Mouse (Mus musculus) kidney, embryonic 16.5 days (tissue): ENCODE data around the gene Olfml2a. TPM values are rescaled to one million over a fixed set of nuclear protein-coding genes. Genes with fewer than 3 reads are reported as not detected.

Source experiments
- ATAC-seq: fragments of 200-750 bp; cut with Nextera tagmentation; 2 replicates; pipeline ENCODE4 v1.8.0; 2017; ENCODE audit warnings: moderate TSS enrichment; ENCODE audit not compliant: low FRiP score, low TSS enrichment
- H3K27ac ChIP-seq: fragments of 300-500 bp; sonication (generic); 2 replicates; pipeline ENCODE4 v1.5.1; 2014; ENCODE audit warnings: low read length
- H3K27me3 ChIP-seq: fragments of 300-500 bp; sonication (generic); 2 replicates; pipeline ENCODE4 v1.6.1; 2014; ENCODE audit warnings: low read length, control low read depth, mixed read lengths; ENCODE audit not compliant: insufficient read depth
- H3K36me3 ChIP-seq: fragments of 300-500 bp; sonication (generic); 2 replicates; pipeline ENCODE4 v1.6.1; 2014; ENCODE audit warnings: low read length, control low read depth, mixed read lengths; ENCODE audit not compliant: insufficient read depth
- H3K4me1 ChIP-seq: fragments of 300-500 bp; sonication (generic); 2 replicates; pipeline ENCODE4 v1.6.1; 2014; ENCODE audit warnings: low read length, control low read depth, mixed read lengths; ENCODE audit not compliant: insufficient read depth
- H3K4me2 ChIP-seq: fragments of 300-500 bp; sonication (generic); replicated peaks from 2 replicates; pipeline ENCODE4 v1.6.1; 2014; ENCODE audit warnings: low read depth, low read length
- H3K4me3 ChIP-seq: fragments of 300-500 bp; sonication (generic); 2 replicates; pipeline ENCODE4 v1.5.1; 2014; ENCODE audit warnings: mild to moderate bottlenecking, low read length
- H3K9ac ChIP-seq: fragments of 300-500 bp; sonication (generic); replicated peaks from 2 replicates; pipeline ENCODE4 v1.6.1; 2014; ENCODE audit warnings: low read length
- H3K9me3 ChIP-seq: fragments of 300-500 bp; sonication (generic); 2 replicates; pipeline ENCODE4 v1.6.1; 2016; ENCODE audit warnings: low read length, control low read depth
- WGBS: fragments of 180-500 bp; shearing (Covaris S2); extraction: QIAGEN DNeasy Blood & Tissue Kit; methylation state at CpG from one replicate; pipeline ENCODE4 v1.1.7; 2014; 5-methylcytosine and 5-hydroxymethylcytosine counted together
- polyA plus RNA-seq: library from polyadenylated mRNA; unstranded; fragments of >200 nt; fragmentation: Nextera tagmentation; extraction: Ambion mirVana; gene quantifications from 2 replicates; pipeline ENCODE4 v1.2.1, GENCODE M21; 2015

Olfml2a gene
- polyA plus RNA-seq, 1 experiment from 2014 or later, result 5.0 TPM

DNA sequence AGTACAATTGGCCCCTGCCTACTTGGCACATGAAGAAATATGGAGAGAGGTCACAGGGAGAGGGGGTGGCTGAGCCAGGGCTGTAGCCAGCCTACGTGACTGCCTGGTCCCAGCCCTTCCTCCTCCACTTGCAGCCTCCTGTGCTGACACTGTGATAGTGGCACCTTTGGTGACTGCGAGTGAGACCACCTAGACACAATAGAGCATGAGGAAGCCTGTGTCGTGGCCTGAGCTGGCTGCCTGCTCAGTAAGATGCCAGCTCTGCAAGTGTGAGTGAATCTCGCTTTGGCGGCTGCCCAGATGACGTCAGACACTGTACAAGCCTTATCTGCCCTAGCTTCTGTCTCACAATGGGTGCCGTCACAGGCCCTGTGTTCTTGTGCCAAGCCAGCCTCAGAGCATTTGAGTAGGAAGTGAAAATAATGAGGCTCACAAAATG is 18.5 kb downstream of the Olfml2a start:
- Histone ChIP-seq H3K36me3 (no peaks in the 10 kb centered on the region), H3K4me2 (no peak overlapping the region), H3K27ac (no peak overlapping the region; the same call in 1 of the 2 replicates), H3K4me3 (no peak overlapping the region), H3K27me3 (no peaks in the 10 kb centered on the region), H3K4me1 (no peaks in the 10 kb centered on the region), H3K9me3 (no peaks in the 10 kb centered on the region), H3K9ac (no peak overlapping the region)
- 73% methylated on average over 7 of the region's 7 CpGs for WGBS
- peak; percentile 69 for ATAC-seq

DNA sequence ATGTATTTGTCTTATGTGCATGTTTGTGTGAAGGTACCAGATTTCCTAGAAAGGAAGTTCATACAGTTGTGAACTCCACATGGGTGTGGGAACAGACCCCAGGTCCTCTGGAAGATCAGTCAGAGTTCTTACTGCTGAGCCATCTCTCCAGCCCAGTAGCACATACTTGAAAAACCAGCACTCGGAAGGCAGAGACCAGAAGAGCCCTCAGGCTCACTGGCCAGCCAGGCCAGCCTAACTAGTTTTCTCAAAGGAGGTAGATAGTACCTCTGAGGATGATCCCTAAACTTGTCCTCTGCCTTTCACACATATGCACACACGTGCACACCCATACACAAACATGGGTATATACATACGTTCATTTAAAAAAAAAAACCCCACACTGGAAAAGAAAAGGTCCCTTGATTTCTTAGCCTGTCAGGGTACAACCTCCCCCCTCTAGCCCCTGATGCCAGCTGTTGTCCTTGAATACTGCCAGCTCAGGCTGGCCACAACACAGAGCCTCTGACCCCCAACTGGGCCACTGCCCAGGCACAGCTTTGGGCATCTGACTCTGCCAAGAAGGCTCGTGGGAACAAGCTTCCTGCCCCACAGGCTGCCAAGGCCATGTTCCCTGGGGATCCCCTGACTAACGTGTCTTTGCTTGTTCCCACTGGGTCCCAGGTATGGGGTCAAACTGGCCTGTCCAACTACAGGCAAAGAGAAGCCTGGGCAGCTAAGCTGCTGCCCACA is 21.5 kb downstream of the Olfml2a start:
- no peak for ATAC-seq
- Histone ChIP-seq H3K4me2 (no peak overlapping the region), H3K27me3 (no peaks in the 10 kb centered on the region), H3K4me1 (no peaks in the 10 kb centered on the region), H3K36me3 (no peaks in the 10 kb centered on the region), H3K9ac (no peak overlapping the region), H3K27ac (no peak overlapping the region), H3K9me3 (no peaks in the 10 kb centered on the region), H3K4me3 (no peak overlapping the region)
- WGBS, result 76% methylated on average over 5 of the region's 5 CpGs

DNA sequence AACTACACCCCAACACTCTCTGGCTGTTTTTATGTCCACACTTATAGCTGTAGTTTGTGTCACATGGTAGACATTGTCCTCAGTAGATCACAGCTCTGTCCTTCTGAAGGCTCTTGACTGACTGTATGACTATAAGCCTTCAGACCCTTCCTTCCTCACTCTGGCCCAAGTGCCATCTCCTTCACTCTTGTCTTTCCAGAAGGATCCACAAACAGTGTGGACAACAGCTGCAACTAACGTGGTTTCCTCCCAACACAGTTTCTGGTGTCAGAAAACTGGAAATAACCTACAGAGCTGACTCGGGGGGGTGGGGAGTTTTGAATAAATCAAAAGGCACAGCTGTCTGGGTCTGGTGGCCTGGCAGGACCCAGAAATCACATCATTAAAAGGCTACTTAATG is 24.3 kb downstream of the Olfml2a start:
- Histone ChIP-seq H3K9me3 (no peaks in the 10 kb centered on the region), H3K27ac (no peak overlapping the region), H3K36me3 (no peaks in the 10 kb centered on the region), H3K27me3 (no peaks in the 10 kb centered on the region), H3K9ac (no peak overlapping the region), H3K4me3 (no peak overlapping the region), H3K4me1 (no peaks in the 10 kb centered on the region), H3K4me2 (no peak overlapping the region)
- WGBS, result 30% methylated on average over 2 of the region's 2 CpGs
- no peak for ATAC-seq

DNA sequence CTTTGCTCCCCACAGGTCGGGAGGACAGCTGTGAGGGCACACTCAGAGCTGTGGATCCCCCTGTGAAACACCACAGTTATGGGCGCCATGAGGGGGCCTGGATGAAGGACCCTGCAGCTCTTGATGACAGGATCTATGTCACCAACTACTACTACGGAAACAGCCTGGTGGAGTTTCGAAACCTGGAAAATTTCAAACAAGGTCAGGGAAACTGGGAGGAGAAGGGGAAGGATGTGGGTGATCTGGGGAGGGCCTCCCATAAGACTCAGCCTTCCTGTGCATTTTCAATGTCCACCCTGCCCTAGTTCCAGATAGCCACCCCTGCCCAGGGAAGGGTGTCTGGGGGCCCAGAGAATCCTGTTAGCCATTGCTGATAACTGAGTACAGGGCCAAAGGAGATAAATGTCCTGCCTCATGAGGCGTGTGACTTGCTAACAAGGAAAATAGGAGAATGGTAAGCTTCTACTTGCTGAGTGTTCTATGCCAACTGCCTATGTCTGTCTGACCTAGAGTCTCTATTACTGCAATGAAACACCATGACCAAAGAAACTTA is 26.0 kb downstream of the Olfml2a start:
- no peak overlapping the region for H3K9ac ChIP-seq
- no peak overlapping the region for H3K27ac ChIP-seq
- no peaks in the 10 kb centered on the region for H3K9me3 ChIP-seq
- no peaks in the 10 kb centered on the region for H3K4me1 ChIP-seq
- ATAC-seq, result no peak
- H3K27me3 ChIP-seq, result no peaks in the 10 kb centered on the region
- no peak overlapping the region for H3K4me3 ChIP-seq
- H3K4me2 ChIP-seq, result no peak overlapping the region
- 84% methylated on average over 5 of the region's 5 CpGs for WGBS
- H3K36me3 ChIP-seq, result no peaks in the 10 kb centered on the region

DNA sequence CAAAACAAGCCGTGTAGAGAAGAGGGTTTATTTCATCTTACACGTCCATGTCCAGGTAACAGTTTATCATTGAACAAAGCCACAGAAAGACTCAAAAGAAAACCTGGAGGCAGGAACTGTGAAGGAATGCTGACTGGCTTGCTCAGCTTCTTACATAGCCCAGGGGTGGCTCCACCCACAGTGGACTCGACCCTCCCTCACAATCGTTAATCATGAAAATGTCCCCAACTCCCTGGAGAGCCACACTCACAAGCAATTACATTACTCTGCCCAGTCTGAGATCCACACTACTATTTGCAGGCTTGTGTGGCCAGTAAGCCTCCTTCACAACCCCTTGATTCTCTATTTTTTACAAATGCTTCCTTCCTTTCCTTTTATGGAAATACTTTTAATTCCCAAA is 32.4 kb downstream of the Olfml2a start:
- Histone ChIP-seq H3K36me3 (no peaks in the 10 kb centered on the region), H3K4me3 (no peak overlapping the region), H3K27ac (no peak overlapping the region), H3K4me1 (peaks cover 4% of the 10 kb centered on the region; the same call in 1 of the 2 replicates), H3K9me3 (no peaks in the 10 kb centered on the region), H3K9ac (no peak overlapping the region), H3K4me2 (no peak overlapping the region), H3K27me3 (no peaks in the 10 kb centered on the region)
- 6% methylated on average over 4 of the region's 4 CpGs for WGBS
- peak; percentile 90 for ATAC-seq

DNA sequence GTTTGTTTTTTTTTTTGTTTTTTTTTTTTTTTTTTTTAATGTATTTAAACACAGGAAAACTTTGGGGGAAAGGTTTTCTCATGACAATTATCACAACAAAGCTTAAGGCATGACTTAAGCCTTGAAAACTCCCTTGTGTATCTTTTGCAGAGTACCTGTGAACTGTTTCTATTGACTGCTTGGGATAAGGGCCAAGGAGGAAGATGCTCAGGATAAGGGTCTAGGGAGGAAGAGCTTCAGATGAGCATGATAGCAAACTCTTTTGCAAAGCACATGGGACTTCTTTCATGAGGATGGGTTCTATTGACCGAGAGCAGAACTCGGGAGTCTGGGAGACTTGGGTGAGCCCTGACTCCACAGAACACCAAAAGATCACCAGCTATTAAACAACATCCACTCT is 37.9 kb downstream of the Olfml2a start:
- H3K9me3 ChIP-seq, result no peaks in the 10 kb centered on the region
- ATAC-seq, result no peak
- 94% methylated on average over 2 of the region's 2 CpGs for WGBS

DNA sequence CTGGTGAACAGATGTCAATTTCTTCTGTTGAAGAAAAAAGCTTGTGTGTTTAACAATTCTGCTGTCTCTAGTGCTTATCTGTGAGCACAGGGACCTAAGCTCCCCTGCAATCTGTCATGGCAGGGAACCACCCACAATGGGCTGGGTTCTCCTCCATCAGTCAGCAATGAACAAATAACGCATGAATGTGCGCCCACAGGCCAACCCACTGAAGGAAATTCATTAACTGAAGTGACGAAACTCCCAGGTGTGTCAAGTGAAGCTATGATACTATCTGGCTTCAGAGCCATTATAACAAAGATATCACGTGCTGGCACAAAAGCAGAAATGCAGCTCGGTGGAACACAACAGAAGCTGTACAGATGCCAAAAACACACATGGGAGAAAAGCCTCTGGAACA is 38.3 kb downstream of the Olfml2a start:
- 83% methylated on average over 5 of the region's 5 CpGs for WGBS
- Histone ChIP-seq H3K9ac (no peak overlapping the region), H3K27ac (no peak overlapping the region), H3K4me1 (no peaks in the 10 kb centered on the region), H3K36me3 (no peaks in the 10 kb centered on the region), H3K9me3 (no peaks in the 10 kb centered on the region), H3K4me2 (no peak overlapping the region), H3K27me3 (no peaks in the 10 kb centered on the region), H3K4me3 (no peak overlapping the region)
- ATAC-seq, result no peak

More for the DNA sequence above, 37.9 kb downstream of the Olfml2a start:
- Histone ChIP-seq H3K36me3 (no peaks in the 10 kb centered on the region), H3K4me1 (no peaks in the 10 kb centered on the region), H3K27ac (no peak overlapping the region), H3K9ac (no peak overlapping the region), H3K4me3 (no peak overlapping the region), H3K4me2 (no peak overlapping the region), H3K27me3 (no peaks in the 10 kb centered on the region)

DNA sequence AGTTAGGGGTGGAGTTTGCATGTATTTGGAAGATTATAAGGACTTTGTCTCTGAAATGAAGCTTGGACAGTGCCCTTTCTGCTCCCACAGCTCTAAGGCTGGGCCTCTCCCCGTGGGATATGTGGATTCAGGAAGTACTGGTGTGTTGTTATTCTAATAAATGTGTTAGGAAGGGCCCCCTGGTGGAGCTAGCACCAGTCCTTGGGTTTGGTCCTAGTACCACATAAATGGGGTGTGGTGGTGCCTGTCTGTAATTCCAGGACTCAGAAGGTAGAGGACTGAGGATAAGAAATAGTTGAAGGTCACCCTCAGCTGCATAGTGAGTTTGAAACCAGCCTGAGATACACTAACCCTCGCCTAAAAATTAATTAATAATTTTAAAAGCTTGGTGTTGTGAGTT is 41.4 kb downstream of the Olfml2a start:
- Histone ChIP-seq H3K27ac (no peak overlapping the region), H3K27me3 (no peaks in the 10 kb centered on the region), H3K4me2 (no peak overlapping the region), H3K36me3 (no peaks in the 10 kb centered on the region), H3K4me3 (no peak overlapping the region), H3K9ac (no peak overlapping the region), H3K4me1 (no peaks in the 10 kb centered on the region), H3K9me3 (no peaks in the 10 kb centered on the region)
- ATAC-seq, result no peak
- WGBS, result 33% methylated on average over 2 of the region's 2 CpGs

DNA sequence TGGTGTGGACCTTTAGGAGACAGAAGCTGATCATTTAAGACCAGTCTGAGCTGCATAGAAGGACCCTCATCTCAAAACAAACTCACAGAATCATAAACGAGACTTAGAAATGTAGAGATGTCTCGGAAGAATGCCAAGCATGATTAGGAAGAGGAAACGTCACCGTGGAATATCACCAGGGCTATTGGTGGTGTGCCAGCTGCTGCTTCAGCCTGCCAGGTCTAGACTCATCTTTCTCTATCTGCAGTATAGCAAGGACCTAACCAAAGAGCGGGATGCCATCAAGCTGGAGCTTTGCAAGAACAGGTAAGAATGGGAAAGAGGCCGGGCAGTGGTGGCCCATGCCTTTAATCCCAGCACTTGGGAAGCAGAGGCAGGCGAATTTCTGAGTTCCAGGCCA is 41.9 kb downstream of the Olfml2a start:
- Histone ChIP-seq H3K36me3 (no peaks in the 10 kb centered on the region), H3K27ac (no peak overlapping the region), H3K4me2 (no peak overlapping the region), H3K4me3 (no peak overlapping the region), H3K9me3 (no peaks in the 10 kb centered on the region), H3K4me1 (no peaks in the 10 kb centered on the region), H3K9ac (no peak overlapping the region), H3K27me3 (no peaks in the 10 kb centered on the region)
- 73% methylated on average over 7 of the region's 7 CpGs for WGBS
- ATAC-seq, result no peak

DNA sequence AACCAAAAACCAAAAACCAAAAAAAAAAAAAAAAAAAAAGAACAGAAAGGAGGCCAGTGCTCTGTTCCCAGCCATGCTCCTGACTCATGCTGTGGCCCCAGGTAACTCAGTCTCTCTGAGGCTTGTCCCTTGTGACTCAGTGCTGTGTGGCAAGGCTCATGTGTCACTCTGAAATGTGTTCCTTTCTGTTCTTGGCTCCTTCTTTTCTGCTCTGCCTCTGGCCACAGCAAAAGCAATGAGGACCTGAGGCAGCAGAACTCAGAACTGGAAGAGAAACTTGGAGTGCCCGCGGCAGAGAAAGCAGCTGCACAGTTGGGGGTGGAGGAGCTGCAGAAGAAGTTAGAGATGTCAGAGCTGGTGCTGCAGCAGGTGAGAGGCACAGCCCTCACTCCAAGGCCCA is 42.4 kb downstream of the Olfml2a start:
- H3K9ac ChIP-seq, result no peak overlapping the region
- H3K27ac ChIP-seq, result no peak overlapping the region
- no peak for ATAC-seq
- H3K4me3 ChIP-seq, result no peak overlapping the region
- H3K4me1 ChIP-seq, result no peaks in the 10 kb centered on the region
- no peaks in the 10 kb centered on the region for H3K9me3 ChIP-seq
- no peaks in the 10 kb centered on the region for H3K27me3 ChIP-seq
- no peaks in the 10 kb centered on the region for H3K36me3 ChIP-seq
- 37% methylated on average over 2 of the region's 2 CpGs for WGBS
- H3K4me2 ChIP-seq, result no peak overlapping the region
